Mouse (Mus musculus): ENCODE data around the gene Fam187b. TPM values are rescaled to one million over a fixed set of nuclear protein-coding genes. Genes with fewer than 3 reads are reported as not detected.

The Fam187b gene
- polyA plus RNA-seq, 1 experiment from 2014 or later, result 0.38 TPM

DNA sequence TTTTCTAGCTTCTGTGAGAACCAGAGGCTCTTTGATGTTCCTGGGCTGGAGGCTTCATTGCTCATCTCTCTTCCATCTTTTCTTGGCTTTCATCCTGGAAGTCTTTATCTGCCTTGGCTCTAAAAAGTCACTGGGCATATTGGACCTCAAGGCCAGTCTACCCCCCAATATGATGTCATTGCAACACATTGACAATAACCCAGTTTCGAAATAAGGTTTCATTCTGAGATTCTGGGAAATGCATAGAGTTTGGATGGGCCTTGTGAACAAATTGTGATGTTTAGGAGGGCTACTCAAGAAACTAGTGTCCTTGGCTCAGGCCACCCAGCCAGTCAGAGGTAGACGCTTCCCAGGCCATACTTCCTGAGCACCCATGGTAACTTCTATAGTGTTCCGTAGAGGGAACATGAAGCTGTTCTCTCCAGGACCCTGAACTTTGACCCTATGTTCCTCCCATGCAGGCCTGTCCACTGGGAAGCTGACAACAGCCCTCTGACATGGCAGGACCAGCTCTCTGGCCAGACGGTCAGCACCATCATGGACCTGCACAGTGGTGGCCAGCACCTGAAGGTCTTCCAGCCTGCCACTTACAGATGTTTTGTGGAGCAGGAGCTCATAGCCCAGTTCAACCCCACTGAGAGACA lies 15.1 kb downstream of the Fam187b start:
- Histone ChIP-seq H3K4me2 (replicated peaks) (no peak overlapping the region), H3K9me3 (no peaks in the 10 kb centered on the region), H3K4me1 (replicated peaks) (no peaks in the 10 kb centered on the region), H3K27ac (no peak overlapping the region), H3K9ac (replicated peaks) (no peak overlapping the region), H3K4me3 (replicated peaks) (no peak overlapping the region), H3K27me3 (no peaks in the 10 kb centered on the region), H3K36me3 (no peaks in the 10 kb centered on the region)
- WGBS, result 89% methylated on average over 4 of the region's 4 CpGs
- no peak for ATAC-seq

DNA sequence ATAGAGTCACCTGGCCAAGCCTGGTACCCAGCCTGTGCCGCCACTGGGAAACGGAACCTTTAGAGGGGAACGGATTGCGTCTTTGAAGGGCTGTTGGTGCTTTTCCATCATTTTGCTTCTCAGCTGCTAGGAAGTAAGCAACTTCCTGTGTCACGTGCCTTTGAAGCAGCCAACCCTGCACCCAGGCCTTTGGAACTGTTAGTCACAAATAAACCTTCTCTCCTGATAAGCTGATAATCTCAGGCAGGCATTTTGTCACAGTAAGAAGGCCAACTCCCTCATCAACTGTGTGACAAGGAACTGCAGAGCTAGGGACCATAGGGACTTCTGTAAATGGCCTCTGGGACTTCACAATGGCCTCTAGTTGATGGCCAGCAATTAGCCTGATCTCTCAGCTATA lies 18.6 kb downstream of the Fam187b start:
- no peaks in the 10 kb centered on the region for H3K36me3 ChIP-seq
- no peaks in the 10 kb centered on the region for H3K27me3 ChIP-seq
- no peak overlapping the region for H3K27ac ChIP-seq
- no peak overlapping the region for H3K4me2 ChIP-seq (replicated peaks)
- 83% methylated on average over 5 of the region's 5 CpGs for WGBS
- ATAC-seq, result no peak
- H3K9ac ChIP-seq (replicated peaks), result no peak overlapping the region
- no peaks in the 10 kb centered on the region for H3K4me1 ChIP-seq (replicated peaks)
- no peak overlapping the region for H3K4me3 ChIP-seq (replicated peaks)
- peaks cover 5% of the 10 kb centered on the region; the same call in 1 of the 2 replicates for H3K9me3 ChIP-seq

DNA sequence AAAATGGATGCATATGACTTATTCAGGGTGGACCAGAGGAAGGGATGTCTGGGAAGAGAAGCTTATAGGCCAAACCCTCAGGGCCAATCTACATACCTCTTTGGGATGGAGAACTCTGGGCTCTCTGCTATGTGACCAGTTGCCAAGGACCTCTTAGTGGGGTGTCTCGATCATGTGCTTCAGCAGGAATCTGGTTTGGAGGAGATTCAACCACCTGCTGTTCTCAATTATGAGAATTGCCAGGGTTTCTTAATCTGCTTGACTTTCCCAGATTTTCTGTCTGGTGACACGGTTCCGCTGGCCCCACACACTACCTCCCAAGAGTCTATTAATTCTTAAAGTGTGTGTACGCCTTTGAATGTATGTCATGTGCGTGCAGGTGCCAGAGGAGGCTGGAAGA lies 20.4 kb downstream of the Fam187b start:
- H3K9me3 ChIP-seq, result peaks cover 5% of the 10 kb centered on the region; the same call in 1 of the 2 replicates

DNA sequence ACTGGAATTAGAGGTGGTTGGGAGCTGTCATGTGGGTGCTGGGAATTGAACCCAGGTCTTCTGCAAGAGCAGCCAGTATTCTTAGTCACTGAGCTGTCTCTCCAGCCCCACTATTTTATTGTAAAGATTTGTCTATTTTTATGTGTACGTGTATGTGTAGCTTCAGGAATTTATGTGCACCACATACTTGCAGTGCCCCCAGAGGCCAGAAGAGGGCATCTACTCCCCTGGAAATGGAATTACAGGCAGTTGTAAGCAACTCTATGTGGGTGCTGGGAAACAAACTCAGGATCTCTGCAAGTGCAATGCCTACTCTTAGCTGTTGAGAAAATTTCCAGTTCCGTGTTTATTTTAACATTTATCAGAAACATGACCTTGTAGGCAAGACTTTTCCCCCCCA lies 22.9 kb downstream of the Fam187b start:
- Histone ChIP-seq H3K4me1 (replicated peaks) (no peaks in the 10 kb centered on the region), H3K9ac (replicated peaks) (no peak overlapping the region), H3K27ac (no peak overlapping the region), H3K4me2 (replicated peaks) (no peak overlapping the region), H3K4me3 (replicated peaks) (no peak overlapping the region), H3K36me3 (no peaks in the 10 kb centered on the region), H3K27me3 (no peaks in the 10 kb centered on the region), H3K9me3 (peaks cover 5% of the 10 kb centered on the region; the same call in 1 of the 2 replicates)
- ATAC-seq, result no peak
- WGBS, result 93% methylated on average over 2 of the region's 2 CpGs

More for the DNA sequence above, 20.4 kb downstream of the Fam187b start:
- Histone ChIP-seq H3K9ac (replicated peaks) (no peak overlapping the region), H3K27ac (no peak overlapping the region), H3K4me2 (replicated peaks) (no peak overlapping the region), H3K27me3 (no peaks in the 10 kb centered on the region), H3K4me1 (replicated peaks) (no peaks in the 10 kb centered on the region), H3K36me3 (no peaks in the 10 kb centered on the region), H3K4me3 (replicated peaks) (no peak overlapping the region)
- ATAC-seq, result no peak
- 88% methylated on average over 5 of the region's 5 CpGs for WGBS

DNA sequence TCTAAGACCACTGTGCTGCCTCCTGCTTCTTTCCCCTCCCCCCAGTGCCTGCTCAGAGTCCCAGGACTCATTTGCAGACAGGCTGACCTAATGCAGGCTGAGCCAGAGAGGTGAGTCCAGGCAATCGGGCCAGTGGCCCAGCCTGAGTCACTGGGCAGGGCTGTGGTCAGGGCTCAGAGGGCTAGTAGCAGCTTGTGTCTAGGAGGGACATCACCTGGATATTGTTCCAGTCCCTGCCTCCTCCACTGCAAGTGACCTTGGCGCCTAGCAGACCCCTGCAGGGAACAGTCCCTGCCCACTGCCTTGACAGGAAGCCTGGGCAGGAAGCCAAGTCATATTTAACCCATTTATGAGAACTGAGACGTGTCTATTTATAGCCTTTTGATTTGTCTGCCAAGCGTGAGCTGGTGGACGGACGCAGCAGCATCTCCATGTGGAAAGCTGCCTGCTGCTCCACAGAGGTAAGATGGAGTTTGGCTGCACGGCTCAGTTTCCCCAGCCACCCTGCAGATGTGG lies 27.0 kb downstream of the Fam187b start:
- no peaks in the 10 kb centered on the region for H3K27me3 ChIP-seq
- H3K9ac ChIP-seq (replicated peaks), result no peak overlapping the region
- no peak overlapping the region for H3K4me2 ChIP-seq (replicated peaks)
- no peak overlapping the region for H3K27ac ChIP-seq
- 67% methylated on average over 7 of the region's 7 CpGs for WGBS
- no peaks in the 10 kb centered on the region for H3K36me3 ChIP-seq
- no peaks in the 10 kb centered on the region for H3K4me1 ChIP-seq (replicated peaks)
- peaks cover 5% of the 10 kb centered on the region; the same call in 1 of the 2 replicates for H3K9me3 ChIP-seq
- H3K4me3 ChIP-seq (replicated peaks), result no peak overlapping the region
- ATAC-seq, result no peak

DNA sequence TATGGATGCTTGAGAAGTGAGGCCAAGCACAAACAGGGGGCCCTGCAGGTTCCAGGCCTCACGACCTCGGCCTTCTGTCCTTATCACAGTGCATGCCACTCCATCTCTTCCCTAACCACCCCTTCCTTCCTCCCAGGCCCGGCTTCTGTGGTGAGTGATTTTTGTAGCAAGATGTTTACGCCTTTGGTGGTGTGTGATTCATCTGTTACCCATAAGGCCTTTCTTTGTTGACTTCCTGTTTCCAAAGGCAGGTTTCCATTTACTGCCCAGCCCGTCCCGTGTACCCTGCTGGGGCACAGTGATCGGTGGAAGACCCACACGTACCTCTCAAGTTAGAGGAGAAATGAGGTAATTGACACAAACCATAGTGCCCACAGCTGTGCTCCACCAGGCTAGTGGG lies 29.1 kb downstream of the Fam187b start:
- 91% methylated on average over 8 of the region's 8 CpGs for WGBS
- Histone ChIP-seq H3K4me2 (replicated peaks) (no peak overlapping the region), H3K27ac (no peak overlapping the region), H3K4me1 (replicated peaks) (no peaks in the 10 kb centered on the region), H3K36me3 (no peaks in the 10 kb centered on the region), H3K9me3 (no peaks in the 10 kb centered on the region), H3K9ac (replicated peaks) (no peak overlapping the region), H3K27me3 (no peaks in the 10 kb centered on the region), H3K4me3 (replicated peaks) (no peak overlapping the region)
- no peak for ATAC-seq

DNA sequence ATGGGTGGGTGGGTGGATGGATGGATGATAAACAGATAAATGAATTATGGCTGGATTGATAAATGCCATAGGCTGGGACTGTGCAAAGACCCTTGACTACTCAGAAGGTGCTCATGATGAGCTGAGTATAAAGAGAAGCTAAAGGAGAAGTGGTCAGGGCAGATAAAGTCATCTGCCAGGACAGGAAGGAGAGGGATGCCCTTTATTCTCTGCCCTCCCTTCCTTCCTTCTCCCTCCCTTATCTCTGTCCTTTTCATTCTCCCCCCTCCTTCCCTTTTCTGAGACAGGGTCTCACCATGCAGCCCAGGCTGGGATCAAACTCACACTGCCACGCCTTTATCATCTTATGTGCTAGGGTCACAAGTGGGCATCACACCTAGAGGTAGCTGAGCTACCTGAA lies 34.2 kb downstream of the Fam187b start:
- no peak overlapping the region for H3K27ac ChIP-seq
- no peak overlapping the region for H3K9ac ChIP-seq (replicated peaks)
- ATAC-seq, result no peak
- no peak overlapping the region for H3K4me2 ChIP-seq (replicated peaks)
- 93% methylated on average over 1 of the region's 1 CpGs for WGBS
- no peak overlapping the region for H3K4me3 ChIP-seq (replicated peaks)
- no peaks in the 10 kb centered on the region for H3K27me3 ChIP-seq
- H3K9me3 ChIP-seq, result no peaks in the 10 kb centered on the region
- H3K4me1 ChIP-seq (replicated peaks), result no peaks in the 10 kb centered on the region
- no peaks in the 10 kb centered on the region for H3K36me3 ChIP-seq

DNA sequence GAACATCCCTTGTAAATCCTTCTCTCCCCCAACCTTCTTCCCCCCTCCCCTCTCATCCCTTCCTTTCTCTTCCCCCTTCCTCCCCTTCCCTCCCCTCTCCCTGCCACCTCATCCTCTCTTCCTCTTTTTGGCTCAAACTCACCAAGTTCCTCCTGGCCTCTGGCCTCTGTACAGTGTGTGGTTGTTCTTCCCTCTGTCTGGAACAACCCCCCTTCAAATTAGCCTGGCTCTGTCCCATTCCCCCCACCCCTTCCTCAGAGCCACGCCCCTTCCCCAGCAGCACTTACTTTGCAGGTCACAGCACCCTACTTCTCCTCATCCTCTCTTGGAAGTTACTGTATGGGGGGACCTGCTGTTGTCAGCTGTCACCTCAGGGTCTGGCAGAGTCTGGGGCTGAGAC lies 34.6 kb downstream of the Fam187b start:
- Histone ChIP-seq H3K9ac (replicated peaks) (no peak overlapping the region), H3K36me3 (no peaks in the 10 kb centered on the region), H3K4me3 (replicated peaks) (no peak overlapping the region), H3K27me3 (no peaks in the 10 kb centered on the region), H3K4me2 (replicated peaks) (no peak overlapping the region), H3K4me1 (replicated peaks) (no peaks in the 10 kb centered on the region), H3K9me3 (no peaks in the 10 kb centered on the region), H3K27ac (no peak overlapping the region)
- 67% methylated on average over 1 of the region's 1 CpGs for WGBS
- no peak for ATAC-seq

DNA sequence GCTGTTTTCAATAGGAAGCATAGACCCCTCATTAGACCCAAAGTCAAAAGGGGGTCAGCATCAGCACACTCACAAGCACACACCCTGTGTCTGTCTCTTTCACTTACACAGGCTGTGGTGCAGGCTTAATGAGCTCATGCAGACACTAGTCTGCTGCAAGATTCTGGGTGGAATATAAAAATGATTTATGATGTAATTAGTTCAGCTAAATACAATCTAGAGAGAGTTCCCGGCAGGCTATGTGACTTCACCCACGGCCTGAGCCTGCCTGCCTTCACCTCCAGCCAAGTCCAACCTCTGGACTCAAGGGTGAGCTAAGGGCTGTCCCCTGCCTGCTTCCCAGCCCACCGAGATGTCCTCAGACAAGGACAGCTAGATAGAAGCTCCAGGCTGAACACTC lies 35.3 kb downstream of the Fam187b start:
- Histone ChIP-seq H3K36me3 (no peaks in the 10 kb centered on the region), H3K27me3 (no peaks in the 10 kb centered on the region), H3K4me1 (replicated peaks) (no peaks in the 10 kb centered on the region), H3K27ac (no peak overlapping the region), H3K9me3 (no peaks in the 10 kb centered on the region), H3K4me2 (replicated peaks) (no peak overlapping the region), H3K4me3 (replicated peaks) (no peak overlapping the region), H3K9ac (replicated peaks) (no peak overlapping the region)
- ATAC-seq, result no peak
- WGBS, result 86% methylated on average over 3 of the region's 3 CpGs

DNA sequence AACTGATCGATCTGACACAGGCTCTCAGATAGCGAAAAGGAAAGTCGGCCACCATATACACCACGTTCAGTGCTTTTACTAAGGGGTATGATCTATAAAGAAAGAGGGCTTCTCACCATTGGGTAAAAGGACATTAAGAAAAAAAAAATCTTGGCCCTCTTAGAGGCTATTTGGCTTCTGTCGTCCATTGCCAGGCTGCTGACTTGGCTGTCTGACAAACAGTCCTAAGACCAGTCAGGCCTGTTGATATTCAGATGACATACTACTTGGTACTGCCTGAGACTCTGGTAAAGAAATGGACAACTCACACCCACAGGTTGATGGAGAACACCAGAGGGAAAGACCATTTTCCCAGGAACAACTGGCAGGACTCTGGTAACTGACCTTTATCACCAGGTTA lies 39.4 kb downstream of the Fam187b start:
- Histone ChIP-seq H3K4me2 (replicated peaks) (no peak overlapping the region), H3K36me3 (no peaks in the 10 kb centered on the region), H3K27ac (no peak overlapping the region), H3K9ac (replicated peaks) (no peak overlapping the region), H3K4me1 (replicated peaks) (peaks cover 6% of the 10 kb centered on the region; the same call in 1 of the 2 replicates), H3K9me3 (no peaks in the 10 kb centered on the region), H3K4me3 (replicated peaks) (no peak overlapping the region), H3K27me3 (no peaks in the 10 kb centered on the region)
- WGBS, result 89% methylated on average over 5 of the region's 5 CpGs
- no peak for ATAC-seq

DNA sequence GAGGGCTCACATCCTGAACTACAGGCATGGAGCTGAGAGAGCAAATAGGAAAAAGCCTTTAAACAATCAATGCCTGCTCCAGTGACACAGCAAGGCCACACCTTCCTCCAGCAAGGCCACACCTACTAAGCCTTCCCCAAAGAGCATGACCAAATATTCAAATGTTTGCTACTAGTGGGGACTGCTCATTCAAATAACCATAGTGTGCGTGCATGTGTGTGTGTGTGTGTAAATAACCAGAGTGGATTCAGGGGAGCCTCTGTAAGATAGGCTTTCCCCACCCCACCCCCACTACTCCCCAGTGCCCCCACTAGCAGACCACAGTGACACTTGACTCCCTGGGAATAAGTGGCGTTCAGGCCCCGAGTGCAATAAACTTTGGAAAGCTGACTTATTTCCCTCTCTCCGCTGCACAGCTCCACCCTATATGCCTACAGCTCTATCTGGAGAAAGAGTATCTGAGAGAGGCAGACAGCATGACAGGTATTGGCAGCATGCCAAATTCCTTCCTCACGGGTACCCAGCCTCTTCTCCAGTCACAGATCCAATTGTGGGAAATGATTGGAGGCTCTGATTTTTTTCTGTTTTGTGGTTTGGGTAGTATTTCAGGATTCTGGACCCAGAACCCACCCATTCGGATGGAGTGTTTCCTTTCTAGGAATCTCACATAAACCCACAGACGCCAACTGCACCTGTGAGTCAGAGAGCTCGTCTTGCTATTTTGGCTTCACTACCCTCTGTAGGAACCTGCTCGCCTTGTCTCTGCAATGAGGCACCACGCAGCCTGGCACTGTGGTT lies 43.7 kb downstream of the Fam187b start:
- no peaks in the 10 kb centered on the region for H3K36me3 ChIP-seq
- H3K4me2 ChIP-seq (replicated peaks), result no peak overlapping the region
- no peak overlapping the region for H3K4me3 ChIP-seq (replicated peaks)
- 66% methylated on average over 10 of the region's 10 CpGs for WGBS
- H3K4me1 ChIP-seq (replicated peaks), result peaks cover 6% of the 10 kb centered on the region; the same call in 1 of the 2 replicates
- ATAC-seq, result no peak
- H3K9ac ChIP-seq (replicated peaks), result no peak overlapping the region
- H3K9me3 ChIP-seq, result no peaks in the 10 kb centered on the region
- H3K27me3 ChIP-seq, result no peaks in the 10 kb centered on the region
- H3K27ac ChIP-seq, result no peak overlapping the region

DNA sequence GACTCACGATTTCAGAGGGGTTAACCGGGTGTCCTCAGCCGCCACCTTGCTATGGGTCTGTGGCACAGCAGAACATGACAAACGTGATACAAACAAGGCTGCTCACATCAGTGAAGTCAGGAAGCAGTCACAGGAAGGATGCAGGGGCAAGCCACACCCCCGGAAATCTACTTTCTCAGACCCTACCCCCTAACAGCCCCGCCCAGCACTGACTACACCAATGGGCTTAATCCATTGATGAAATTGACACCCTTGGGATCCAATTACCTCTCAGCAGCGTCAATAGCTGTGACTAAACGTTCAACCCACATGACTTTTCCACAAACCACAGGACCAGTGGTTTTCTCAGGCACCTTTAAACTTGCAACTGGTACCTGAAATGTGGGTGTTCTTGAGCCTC lies 55.0 kb downstream of the Fam187b start:
- Histone ChIP-seq H3K27me3 (no peaks in the 10 kb centered on the region), H3K4me2 (replicated peaks) (no peak overlapping the region), H3K9me3 (no peaks in the 10 kb centered on the region), H3K9ac (replicated peaks) (no peak overlapping the region), H3K36me3 (no peaks in the 10 kb centered on the region), H3K4me3 (replicated peaks) (no peak overlapping the region), H3K27ac (no peak overlapping the region), H3K4me1 (replicated peaks) (no peaks in the 10 kb centered on the region)
- no peak for ATAC-seq
- WGBS, result 69% methylated on average over 8 of the region's 8 CpGs
